Mouse (Mus musculus) liver, embryonic 14.5 days (tissue): ENCODE results near the gene Vat1. TPM values are rescaled to one million over a fixed set of nuclear protein-coding genes. Genes with fewer than 3 reads are reported as not detected.
"Not testable (repeated sequence)": the region's sequence is repeated elsewhere in the genome, so short reads cannot be mapped to it uniquely, and the experiment has no call there.

Experiments used
- ATAC-seq: fragments of 200-750 bp; cut with Nextera tagmentation; 2 replicates; pipeline ENCODE4 v1.8.0; 2017; ENCODE audit warnings: moderate number of reproducible peaks, mild to moderate bottlenecking, moderate library complexity; ENCODE audit not compliant: insufficient read depth
- DNase-seq, 3 experiments: peaks; one replicate each; pipeline ENCODE4 v3.0.0-alpha.2; 2012 to 2013; ENCODE audit warnings: low read depth in 3 of 3, low spot score in 3 of 3
- H3K27ac ChIP-seq: fragments of 300-500 bp; sonication (generic); 2 replicates; pipeline ENCODE4 v1.5.1; 2014; ENCODE audit warnings: moderate library complexity, mild to moderate bottlenecking, control low read depth, inconsistent platforms
- H3K27me3 ChIP-seq: fragments of 300-500 bp; sonication (generic); 2 replicates; pipeline ENCODE4 v1.6.1; 2014; ENCODE audit warnings: mild to moderate bottlenecking, low read length, moderate library complexity; ENCODE audit not compliant: control insufficient read depth, insufficient read depth
- H3K36me3 ChIP-seq: fragments of 300-500 bp; sonication (generic); replicated peaks from 2 replicates; pipeline ENCODE4 v1.6.1; 2014; ENCODE audit warnings: low read depth; ENCODE audit not compliant: control insufficient read depth, insufficient read depth
- H3K4me1 ChIP-seq, 2 experiments: fragments of 200-500 bp in 1 of 2; fragments of 300-500 bp in 1 of 2; sonication (generic) in 1 of 2; replicated peaks; 2 replicates each; pipeline ENCODE4 v1.6.1; 2012 to 2014; ENCODE audit warnings: antibody characterized with exemption in 1 of 2, inconsistent platforms in 1 of 2, low read length in 1 of 2; ENCODE audit not compliant: control insufficient read depth in 2 of 2, insufficient read depth in 2 of 2
- H3K4me2 ChIP-seq: fragments of 300-500 bp; sonication (generic); 2 replicates; pipeline ENCODE4 v1.6.1; 2014; ENCODE audit warnings: low read depth, mild to moderate bottlenecking, control low read depth, moderate library complexity
- H3K4me3 ChIP-seq, 2 experiments: fragments of 200-500 bp in 1 of 2; fragments of 300-500 bp in 1 of 2; sonication (generic) in 1 of 2; 2 replicates each; pipeline ENCODE4 v1.5.1; 2012 to 2014; ENCODE audit warnings: low read depth in 2 of 2, low read length in 2 of 2, mild to moderate bottlenecking in 2 of 2, control low read depth in 1 of 2, inconsistent platforms in 1 of 2, moderate library complexity in 1 of 2; ENCODE audit not compliant: insufficient read depth in 1 of 2
- H3K9ac ChIP-seq: fragments of 300-500 bp; sonication (generic); replicated peaks from 2 replicates; pipeline ENCODE4 v1.6.1; 2014; ENCODE audit warnings: mild to moderate bottlenecking, control low read depth, moderate library complexity
- H3K9me3 ChIP-seq: fragments of 300-500 bp; sonication (generic); 2 replicates; pipeline ENCODE4 v1.6.1; 2016; ENCODE audit warnings: low read length, mixed read lengths; ENCODE audit not compliant: control insufficient read depth
- CTCF ChIP-seq: IDR thresholded peaks from 2 replicates; pipeline ENCODE4 v1.5.1; 2016; ENCODE audit warnings: antibody characterized with exemption, low read depth, control low read depth
- EP300 ChIP-seq: IDR thresholded peaks from 2 replicates; pipeline ENCODE4 v1.6.1; 2016; ENCODE audit warnings: antibody characterized with exemption, low read depth
- WGBS: fragments of 180-500 bp; shearing (Covaris S2); extraction: QIAGEN DNeasy Blood & Tissue Kit; methylation state at CpG from one replicate; pipeline ENCODE4 v1.1.7; 2014; ENCODE audit not compliant: insufficient replicate concordance; 5-methylcytosine and 5-hydroxymethylcytosine counted together
- polyA plus RNA-seq, 2 experiments: library from polyadenylated mRNA; depleted of rRNA in 1 of 2; stranded (reverse) in 1 of 2; unstranded in 1 of 2; fragments of >200 nt; fragmentation: Nextera tagmentation in 1 of 2; extraction: Ambion mirVana in 1 of 2; gene quantifications; 2 replicates each; pipeline versions ENCODE4 v1.2.1 to v1.2.3; 2012 to 2014

The Vat1 gene
- polyA plus RNA-seq, 2 experiments = 6.8 to 9.1 TPM

- Histone ChIP-seq H3K4me3 (peak overlapping the region; percentile 90 to 96; a peak in 2 of 4 replicates), H3K36me3 (peaks cover 23% of the 10 kb centered on the region), H3K9me3 (no peaks in the 10 kb centered on the region), H3K27ac (peak overlapping the region; percentile 95), H3K4me1 (peaks cover 13 to 41% of the 10 kb centered on the region in 2 experiments), H3K27me3 (no peaks in the 10 kb centered on the region), H3K4me2 (peak overlapping the region; percentile 78), H3K9ac (no peak overlapping the region)
- WGBS = 77% methylated on average over 5 of the region's 5 CpGs
- TF ChIP-seq EP300 (no peak), CTCF (no peak)
- DNase-seq (no peak), ATAC-seq (no peak)
Observed at GRCm38 (mm10) chr11:101447786-101448185, 18.2 kb downstream of the Vat1 start.

DNA sequence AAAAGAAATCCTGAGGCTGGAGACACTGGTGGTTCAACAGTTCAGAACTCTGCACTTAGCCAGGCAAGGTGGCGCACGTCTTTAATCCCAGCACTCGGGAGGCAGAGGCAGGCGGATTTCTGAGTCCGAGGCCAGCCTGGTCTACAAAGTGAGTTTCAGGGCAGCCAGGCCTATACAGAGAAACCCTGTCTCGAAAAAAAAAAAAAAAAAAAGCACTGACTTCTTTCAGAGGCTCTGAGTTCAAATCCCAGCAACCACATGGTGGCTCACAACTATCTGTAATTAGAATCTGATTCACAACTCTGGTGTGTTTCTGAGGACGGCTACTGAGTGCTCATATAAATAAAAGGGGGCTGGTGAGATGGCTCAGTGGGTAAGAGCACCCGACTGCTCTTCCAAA is 19.2 kb downstream of the Vat1 start:
- not testable (repeated sequence) for H3K27me3 ChIP-seq, H3K9me3 ChIP-seq, H3K4me3 ChIP-seq, DNase-seq, H3K27ac ChIP-seq, ATAC-seq, H3K4me2 ChIP-seq, H3K9ac ChIP-seq
- 74% methylated on average over 8 of the region's 8 CpGs for WGBS
- peaks cover 13 to 35% of the 10 kb centered on the region in 2 experiments for H3K4me1 ChIP-seq
- peaks cover 23% of the 10 kb centered on the region for H3K36me3 ChIP-seq

DNA sequence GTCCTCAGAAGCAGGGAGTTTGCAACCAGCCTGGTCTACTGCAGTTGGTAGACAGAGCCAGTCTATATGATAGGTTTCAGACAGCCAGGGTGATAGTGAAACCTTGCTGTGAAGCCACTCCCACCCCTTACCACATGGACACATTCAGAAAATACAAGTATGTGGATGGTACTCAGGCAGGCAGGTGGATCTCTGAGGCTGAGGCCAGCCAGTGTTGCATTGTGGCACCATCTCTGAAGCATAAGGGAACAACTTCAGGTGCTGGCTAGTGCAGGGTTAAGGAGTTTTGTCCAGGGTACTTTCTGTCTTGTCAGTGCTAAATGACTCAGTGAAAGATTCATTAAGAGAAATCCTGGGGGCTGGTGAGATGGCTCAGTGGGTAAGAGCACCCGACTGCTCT is 19.7 kb downstream of the Vat1 start:
- no peak overlapping the region for H3K4me2 ChIP-seq
- H3K4me3 ChIP-seq = no peak overlapping the region
- peak overlapping the region; percentile 25; the same call in 1 of the 2 replicates for H3K27ac ChIP-seq
- no peak for DNase-seq
- no peak for ATAC-seq
- peaks cover 13 to 30% of the 10 kb centered on the region in 2 experiments for H3K4me1 ChIP-seq
- TF ChIP-seq CTCF (no peak), EP300 (no peak)
- peaks cover 23% of the 10 kb centered on the region for H3K36me3 ChIP-seq
- 74% methylated on average over 1 of the region's 1 CpGs for WGBS
- no peaks in the 10 kb centered on the region for H3K27me3 ChIP-seq
- H3K9ac ChIP-seq = no peak overlapping the region
- no peaks in the 10 kb centered on the region for H3K9me3 ChIP-seq

GRCm38 (mm10) chr11:101442760-101443159 is 23.3 kb downstream of the Vat1 start:
- Histone ChIP-seq H3K9ac (peak overlapping the region; percentile 85), H3K27ac (peak overlapping the region; percentile 56), H3K9me3 (no peaks in the 10 kb centered on the region), H3K4me1 (peaks cover 3 to 22% of the 10 kb centered on the region in 2 experiments), H3K4me2 (peak overlapping the region; percentile 76), H3K4me3 (peak overlapping the region; percentile 77 to 91), H3K27me3 (no peaks in the 10 kb centered on the region), H3K36me3 (peaks cover 23% of the 10 kb centered on the region)
- ATAC-seq (no peak), DNase-seq (no peak)
- 0% methylated on average over 14 of the region's 14 CpGs for WGBS
- TF ChIP-seq EP300 (no peak), CTCF (no peak)

DNA sequence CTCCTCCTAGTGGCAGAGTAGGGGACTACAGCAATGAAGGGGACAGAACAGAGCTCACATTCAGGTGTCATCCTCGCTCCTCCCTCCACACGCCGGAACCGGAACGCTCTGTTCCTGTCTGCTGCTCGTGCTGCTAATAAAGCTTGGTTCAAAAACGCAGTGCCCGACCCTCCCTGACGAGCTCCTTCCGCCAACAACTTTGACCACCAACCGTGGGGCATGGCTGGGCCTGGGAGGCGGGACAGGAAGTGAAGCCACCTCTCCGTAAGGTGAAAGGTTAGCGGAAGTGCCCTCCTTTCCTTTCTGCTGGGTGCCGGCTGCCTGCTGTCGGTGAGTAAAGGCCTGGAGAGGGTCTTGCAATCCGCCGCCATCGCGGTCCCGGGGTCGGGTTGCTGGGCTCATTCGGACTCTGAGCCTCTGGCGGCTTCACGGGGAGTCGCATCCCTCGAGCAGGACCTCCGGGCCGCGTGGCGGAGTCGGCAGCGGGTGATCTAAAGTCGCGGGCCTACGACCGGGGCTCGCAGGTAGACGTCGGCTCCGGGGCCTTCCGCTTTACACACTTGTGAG is 23.8 kb downstream of the Vat1 start, which contains the start of gene Rpl27:
Rpl27 (plus strand) TSS at position 172 of the 567 bp plus-strand sequence.
- no peaks in the 10 kb centered on the region for H3K27me3 ChIP-seq
- H3K4me3 ChIP-seq = peak within 1 kb of the TSS; percentile 77 to 91
- peak within 1 kb of the TSS; percentile 76 for H3K4me2 ChIP-seq
- TF ChIP-seq CTCF = peak; percentile 94
- TF ChIP-seq EP300 = peak; percentile 74
- H3K4me1 ChIP-seq = peaks cover 0 to 19% of the 10 kb centered on the region in 2 experiments; a peak in 3 of 4 replicates
- DNase-seq = peak; percentile 99
- no peaks in the 10 kb centered on the region for H3K9me3 ChIP-seq
- H3K27ac ChIP-seq = peak within 1 kb of the TSS; percentile 56
- peak within 1 kb of the TSS; percentile 85 for H3K9ac ChIP-seq
- H3K36me3 ChIP-seq = peaks cover 23% of the 10 kb centered on the region
- under 1% methylated on average over 42 of the region's 42 CpGs for WGBS
- peak; percentile 96 for ATAC-seq

DNA sequence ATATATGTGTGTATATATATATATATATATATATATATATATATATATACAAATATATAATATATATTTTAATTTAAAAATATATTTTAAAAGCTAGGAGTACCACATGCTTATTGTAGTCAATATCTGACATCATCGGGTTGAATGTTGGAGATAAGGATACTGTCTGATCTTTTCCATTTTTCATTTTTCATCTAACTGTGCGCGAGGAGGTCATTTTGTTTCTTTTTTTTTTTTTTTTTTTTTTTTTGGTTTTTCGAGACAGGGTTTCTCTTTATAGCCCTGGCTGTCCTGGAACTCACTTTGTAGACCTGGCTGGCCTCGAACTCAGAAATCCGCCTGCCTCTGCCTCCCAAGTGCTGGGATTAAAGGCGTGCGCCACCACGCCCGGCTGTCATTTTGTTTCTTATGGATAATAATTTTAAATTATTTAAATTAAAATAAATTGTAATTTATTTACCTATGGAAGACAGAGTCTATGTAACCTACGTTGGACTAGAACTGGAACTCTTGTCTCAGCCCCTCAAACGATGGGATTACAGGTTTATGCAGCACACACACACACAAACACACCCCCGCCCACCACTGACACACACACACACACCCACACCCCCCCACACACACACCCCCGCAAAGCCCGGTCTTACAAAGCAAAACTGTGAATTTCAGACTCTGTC is 24.4 kb downstream of the Vat1 start:
- H3K4me2 ChIP-seq = peak overlapping the region; percentile 76
- H3K36me3 ChIP-seq = peaks cover 23% of the 10 kb centered on the region
- not testable (repeated sequence) for H3K9me3 ChIP-seq, ATAC-seq, H3K27me3 ChIP-seq, DNase-seq
- H3K9ac ChIP-seq = peak overlapping the region; percentile 48
- peaks cover 0 to 19% of the 10 kb centered on the region in 2 experiments; a peak in 3 of 4 replicates for H3K4me1 ChIP-seq
- WGBS = 22% methylated on average over 15 of the region's 15 CpGs
- peak overlapping the region; percentile 77 to 91 for H3K4me3 ChIP-seq
- peak overlapping the region; percentile 46 for H3K27ac ChIP-seq

DNA sequence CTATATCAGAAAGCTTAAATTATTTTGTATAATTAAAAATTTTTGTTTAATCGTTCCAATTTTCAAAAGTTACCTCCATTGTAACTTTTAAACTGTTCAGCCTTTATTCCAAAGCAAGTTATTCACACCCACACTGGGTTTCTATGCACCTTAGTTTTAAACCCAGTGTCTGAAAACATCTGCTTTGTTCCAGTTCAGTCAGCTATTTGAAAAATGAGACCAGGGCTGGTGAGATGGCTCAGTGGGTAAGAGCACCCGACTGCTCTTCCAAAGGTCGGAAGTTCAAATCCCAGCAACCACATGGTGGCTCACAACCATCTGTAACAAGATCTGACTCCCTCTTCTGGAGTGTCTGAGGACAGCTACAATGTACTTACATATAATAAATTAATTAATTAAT is 28.0 kb downstream of the Vat1 start:
- WGBS = 45% methylated on average over 3 of the region's 3 CpGs

More for the DNA sequence above, 28.0 kb downstream of the Vat1 start:
- not testable (repeated sequence) for H3K4me2 ChIP-seq, H3K27me3 ChIP-seq, H3K36me3 ChIP-seq, DNase-seq, H3K4me3 ChIP-seq, H3K9ac ChIP-seq, H3K9me3 ChIP-seq, ATAC-seq, H3K4me1 ChIP-seq, H3K27ac ChIP-seq
